Mouse (Mus musculus) C2C12 (cell line): ENCODE data around the gene Acsf2.

Experiments used
- CEBPB ChIP-seq: IDR thresholded peaks from one replicate; pipeline ENCODE4 v1.6.1; 2011; ENCODE audit warnings: low read depth, mild to moderate bottlenecking, control low read depth, moderate library complexity
- CTCF ChIP-seq: IDR thresholded peaks from one replicate; pipeline ENCODE4 v1.5.1; 2011; ENCODE audit not compliant: control insufficient read depth, insufficient read depth, insufficient read length
- MAX ChIP-seq: IDR thresholded peaks from one replicate; pipeline ENCODE4 v1.6.1; 2011; ENCODE audit warnings: mild to moderate bottlenecking, control low read depth
- MYOG ChIP-seq: IDR thresholded peaks from one replicate; pipeline ENCODE4 v1.6.1; 2011; ENCODE audit not compliant: control insufficient read depth, insufficient read length; ENCODE audit errors: extremely low read depth
- USF1 ChIP-seq: IDR thresholded peaks from one replicate; pipeline ENCODE4 v1.6.1; 2011; ENCODE audit warnings: low read depth, mild to moderate bottlenecking, control low read depth, moderate library complexity

GRCm38 (mm10) chr11:94631969-94632368 lies 30.3 kb upstream of the Acsf2 start:
- TF ChIP-seq CTCF = no peak
- TF ChIP-seq MAX = no peak
- no peak for TF ChIP-seq CEBPB
- no peak for TF ChIP-seq MYOG
- no peak for TF ChIP-seq USF1
